Mouse (Mus musculus) ES-E14 (cell line): ENCODE measurements around the gene Klk1b3.

Experiments
- HCFC1 ChIP-seq: IDR thresholded peaks from 2 replicates; pipeline ENCODE4 v1.6.1; 2012; ENCODE audit warnings: low read length, inconsistent platforms, borderline replicate concordance; ENCODE audit not compliant: insufficient read depth
- MAFK ChIP-seq: IDR thresholded peaks from 2 replicates; pipeline ENCODE4 v1.6.1; 2014; ENCODE audit warnings: mild to moderate bottlenecking, low read depth, low read length, inconsistent platforms; ENCODE audit not compliant: insufficient read depth

DNA sequence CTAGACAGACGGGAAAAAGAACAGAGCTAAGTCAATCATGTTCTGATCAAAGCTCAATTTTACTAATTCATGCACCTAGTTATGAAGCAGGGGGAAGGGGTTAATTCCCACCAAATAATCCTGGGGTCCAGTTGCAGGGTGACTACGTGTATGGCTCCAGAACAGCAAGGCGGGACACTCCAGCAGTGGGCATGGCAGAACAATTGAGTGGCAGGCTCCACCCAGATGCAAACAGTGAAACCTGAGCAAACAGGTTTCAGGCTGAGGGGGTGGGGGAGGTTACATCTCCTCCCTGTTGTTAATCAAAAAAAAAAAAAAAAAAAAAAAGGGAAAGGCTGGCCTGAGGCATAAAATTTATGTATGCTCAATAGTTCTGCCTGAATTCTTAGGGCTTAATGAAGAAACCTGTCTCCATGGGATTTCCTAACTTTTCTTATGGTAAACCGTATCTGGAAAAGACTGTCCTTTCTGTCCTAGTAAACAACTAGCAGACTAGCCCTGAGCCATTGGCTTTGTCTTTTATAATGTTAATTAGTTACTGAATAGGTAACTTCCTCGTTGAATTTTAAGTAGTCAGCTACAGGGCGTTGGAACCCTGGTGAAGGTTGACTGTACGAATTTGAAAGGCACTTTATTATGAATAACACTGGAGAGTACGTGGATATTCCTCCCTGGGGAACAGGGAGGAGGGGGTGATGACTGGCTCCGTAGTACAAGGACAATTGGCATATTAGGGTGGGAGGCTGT is 18.5 kb upstream of the Klk1b3 start:
- no peak for TF ChIP-seq MAFK
- no peak for TF ChIP-seq HCFC1
